Mouse (Mus musculus) lung, postnatal 14 days (tissue): ENCODE data around the gene Ddit4.
"Not testable (repeated sequence)": the region's sequence is repeated elsewhere in the genome, so short reads cannot be mapped to it uniquely, and the experiment has no call there.

Experiments used
- DNase-seq: peaks from one replicate; pipeline ENCODE4 v3.0.0; 2021

Ddit4 gene

DNA sequence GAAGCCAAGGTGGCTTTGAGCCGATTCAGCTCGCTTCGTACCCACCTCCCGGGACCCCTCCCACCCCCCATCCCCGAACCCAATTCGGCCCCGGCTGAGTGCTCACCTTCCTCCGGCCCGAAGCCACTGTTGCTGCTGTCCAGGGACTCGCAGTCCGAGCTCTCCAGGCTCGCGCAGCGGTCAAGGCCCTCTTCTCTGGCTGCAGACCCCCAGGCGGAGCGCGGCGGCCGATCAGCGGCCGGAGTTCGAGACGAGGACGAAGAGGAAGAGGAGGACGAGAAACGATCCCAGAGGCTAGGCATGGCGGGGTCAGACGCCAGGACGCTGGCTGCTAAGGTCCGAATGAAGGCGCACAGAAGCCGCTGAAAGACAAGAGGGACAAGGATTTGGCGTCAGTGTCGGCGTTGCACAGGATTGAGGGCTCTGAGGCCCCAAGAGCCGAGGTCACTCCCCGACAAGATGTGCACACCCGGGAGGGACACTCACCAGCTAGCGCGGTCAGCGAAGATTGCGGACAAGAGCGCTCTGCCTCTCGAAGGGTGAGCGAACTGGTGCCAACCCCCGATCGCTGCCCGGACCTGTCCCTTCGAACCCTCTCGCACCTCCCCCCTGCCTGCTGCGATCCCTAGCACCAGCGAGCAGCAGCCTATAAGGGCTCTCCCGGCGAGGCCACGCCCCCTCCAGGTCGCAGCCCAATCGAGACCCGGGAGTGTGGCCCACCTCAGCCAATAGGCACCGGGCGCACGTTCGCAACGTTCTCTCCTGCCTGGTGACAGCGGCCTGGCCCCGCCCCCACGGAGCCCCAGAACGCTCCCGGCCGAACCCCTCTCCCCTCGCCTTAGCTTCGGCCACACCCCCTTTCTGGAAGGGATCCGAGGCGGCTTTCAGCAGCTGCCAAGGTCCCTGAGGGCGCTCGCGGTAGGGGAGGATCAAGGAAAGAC lies at the start of gene Ddit4:
TSS of gene Ddit4 (minus strand) at position 624 of the 941 bp plus-strand sequence.
- DNase-seq = peak; percentile 100

DNA sequence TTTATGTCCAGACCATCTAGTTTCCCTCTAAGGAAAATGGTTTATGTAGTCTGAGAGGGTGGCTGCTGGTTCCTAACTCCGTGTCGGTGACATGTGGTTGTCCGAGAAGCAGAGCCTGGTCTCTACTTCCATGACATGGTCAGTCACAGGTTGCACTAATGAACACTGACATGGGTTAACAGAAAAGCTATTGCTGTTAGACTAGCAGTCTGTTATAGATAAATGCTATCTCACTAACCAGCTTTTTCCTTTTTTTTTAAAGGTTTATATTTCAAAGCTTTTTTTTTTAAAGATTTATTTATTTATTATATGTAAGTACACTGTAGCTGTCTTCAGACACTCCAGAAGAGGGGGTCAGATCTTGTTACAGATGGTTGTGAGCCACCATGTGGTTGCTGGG lies 47.4 kb upstream of the Ddit4 start:
- DNase-seq = no peak

DNA sequence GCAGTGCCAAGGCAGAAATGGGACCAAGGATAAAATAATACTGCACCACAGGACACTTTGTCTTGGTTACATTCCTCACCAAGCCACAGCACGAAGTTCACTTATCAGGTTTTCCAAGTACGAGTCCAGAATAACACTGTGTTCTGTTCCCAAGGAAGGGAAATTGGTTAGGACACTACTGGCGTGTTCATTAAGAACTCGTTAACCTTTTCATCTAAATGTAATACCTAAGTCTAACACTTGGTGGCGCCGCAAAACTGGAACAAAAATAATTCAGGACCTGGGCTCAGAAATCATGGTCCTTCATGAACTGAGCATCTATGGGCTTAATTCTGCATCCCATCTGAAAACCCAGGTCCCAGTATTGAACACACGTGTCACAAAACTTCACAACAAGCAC lies 46.0 kb upstream of the Ddit4 start:
- peak; percentile 74 for DNase-seq

DNA sequence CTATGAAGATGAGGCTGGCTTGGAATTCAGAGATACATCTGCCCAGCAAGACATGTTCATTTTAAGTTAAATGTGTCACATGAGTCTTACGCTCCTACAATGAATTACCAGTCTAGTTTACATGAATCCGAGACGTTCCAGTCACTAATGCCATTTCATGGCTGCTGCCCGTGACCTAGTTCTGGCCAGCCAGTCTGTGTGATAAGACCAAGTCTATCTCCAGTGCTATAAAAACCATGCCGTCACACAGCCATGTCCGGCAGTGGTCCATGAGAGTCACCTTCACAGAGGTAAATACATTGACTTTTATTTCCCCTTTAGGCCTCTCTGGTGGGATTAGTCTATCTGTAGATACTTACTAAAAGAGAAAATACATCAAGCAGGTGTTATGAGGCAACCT lies 44.3 kb upstream of the Ddit4 start:
- no peak for DNase-seq

DNA sequence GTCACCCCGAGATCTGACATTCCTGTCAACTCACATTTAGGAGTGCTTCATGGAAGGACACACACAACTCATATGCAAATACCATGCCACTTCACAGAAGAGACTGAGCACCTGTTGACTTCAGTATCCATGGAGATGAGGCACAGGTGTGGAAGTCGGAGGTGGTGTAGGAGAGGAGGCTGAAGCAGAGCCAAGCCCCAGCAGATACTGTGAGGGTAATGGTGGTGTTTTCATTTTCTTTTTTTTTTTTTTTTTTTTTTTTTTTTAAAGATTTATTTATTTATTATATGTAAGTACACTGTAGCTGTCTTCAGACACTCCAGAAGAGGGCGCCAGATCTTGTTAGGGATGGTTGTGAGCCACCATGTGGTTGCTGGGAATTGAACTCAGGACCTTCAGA lies 42.2 kb upstream of the Ddit4 start:
- not testable (repeated sequence) for DNase-seq

DNA sequence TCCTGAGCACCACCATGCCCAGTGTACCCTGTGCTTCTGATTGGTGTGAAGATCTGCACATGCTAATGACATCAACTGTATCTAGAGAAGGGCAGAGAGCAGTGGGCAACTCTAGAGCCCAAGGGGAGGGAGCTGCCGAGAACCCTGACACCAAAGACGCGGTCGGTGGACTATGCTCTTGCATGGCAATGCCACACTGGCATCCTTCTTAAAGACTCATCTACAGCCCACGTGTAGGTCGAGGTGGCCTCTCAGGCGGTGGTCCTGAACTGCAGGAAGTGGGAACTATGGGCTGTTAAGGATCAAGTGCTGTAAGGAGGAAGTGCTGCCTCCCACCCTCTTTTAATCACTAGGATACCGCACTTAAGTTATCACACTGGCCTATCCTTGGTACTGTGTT lies 40.4 kb upstream of the Ddit4 start:
- no peak for DNase-seq

DNA sequence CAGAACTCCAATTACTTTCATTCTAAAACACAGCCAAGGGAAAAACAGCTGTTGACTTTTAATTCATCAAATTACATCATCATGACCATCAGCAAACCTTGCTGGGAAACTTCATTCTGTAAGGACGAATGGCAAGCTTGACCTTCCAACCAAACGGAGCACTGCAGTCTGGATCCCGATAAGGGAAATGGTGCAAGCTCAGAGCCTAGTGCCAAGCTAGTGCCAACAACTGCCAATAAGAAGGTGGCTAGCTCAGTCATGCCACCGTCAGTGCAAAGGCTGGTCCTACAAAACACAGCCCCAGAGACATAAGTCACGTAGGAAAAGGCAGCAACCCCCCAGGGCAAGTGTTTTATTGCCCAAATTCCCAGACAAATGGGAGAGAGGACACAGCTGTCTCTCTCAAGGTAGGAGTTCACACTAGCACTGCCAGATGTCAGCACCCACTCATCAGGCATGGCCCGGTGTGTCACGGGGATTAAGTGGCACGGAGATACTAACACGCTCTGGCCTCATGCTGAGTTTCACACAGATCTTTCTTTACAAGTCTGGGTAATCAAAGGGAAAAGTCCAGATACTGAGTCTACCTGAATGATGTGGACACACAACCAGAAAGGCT lies 39.7 kb upstream of the Ddit4 start:
- DNase-seq = no peak

DNA sequence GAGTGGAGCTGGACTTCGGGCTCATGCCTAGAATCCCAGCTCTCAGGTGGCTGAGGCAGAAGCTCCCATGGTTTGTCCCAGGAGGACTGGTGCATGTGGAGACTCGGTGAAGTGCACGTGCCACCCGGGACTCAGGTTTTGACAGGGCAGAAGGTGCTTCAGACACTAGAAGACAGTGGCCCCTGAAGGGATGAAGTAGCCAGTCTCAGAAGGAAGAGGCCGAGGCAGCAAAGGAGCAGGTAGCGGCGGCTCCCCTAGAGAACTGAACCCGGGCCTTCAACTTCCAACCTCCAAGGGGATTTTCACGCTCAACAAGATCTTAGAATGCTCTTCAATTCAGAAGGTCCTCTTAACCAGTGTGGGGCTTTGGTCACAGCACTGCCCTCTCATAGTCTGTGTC lies 38.8 kb upstream of the Ddit4 start:
- no peak for DNase-seq

DNA sequence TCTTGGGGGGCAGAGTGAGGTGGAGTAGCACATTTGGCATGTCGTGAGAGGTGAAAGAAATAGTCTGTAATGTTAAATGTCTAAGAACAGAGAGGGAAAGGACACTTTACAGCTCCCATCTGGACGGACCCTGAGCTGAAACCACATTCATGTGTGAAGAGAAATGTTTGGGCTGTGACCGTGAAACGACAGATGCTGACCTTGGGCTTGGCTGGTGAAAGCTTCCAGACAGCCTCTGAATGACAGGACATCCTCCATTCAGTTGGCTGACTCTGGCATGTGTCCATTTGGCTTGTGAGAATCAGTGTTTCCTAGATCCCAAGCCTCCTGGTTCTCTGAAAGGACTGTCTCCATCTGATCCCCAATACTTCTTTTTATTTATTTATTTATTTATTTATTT lies 36.4 kb upstream of the Ddit4 start:
- peak; percentile 66 for DNase-seq

DNA sequence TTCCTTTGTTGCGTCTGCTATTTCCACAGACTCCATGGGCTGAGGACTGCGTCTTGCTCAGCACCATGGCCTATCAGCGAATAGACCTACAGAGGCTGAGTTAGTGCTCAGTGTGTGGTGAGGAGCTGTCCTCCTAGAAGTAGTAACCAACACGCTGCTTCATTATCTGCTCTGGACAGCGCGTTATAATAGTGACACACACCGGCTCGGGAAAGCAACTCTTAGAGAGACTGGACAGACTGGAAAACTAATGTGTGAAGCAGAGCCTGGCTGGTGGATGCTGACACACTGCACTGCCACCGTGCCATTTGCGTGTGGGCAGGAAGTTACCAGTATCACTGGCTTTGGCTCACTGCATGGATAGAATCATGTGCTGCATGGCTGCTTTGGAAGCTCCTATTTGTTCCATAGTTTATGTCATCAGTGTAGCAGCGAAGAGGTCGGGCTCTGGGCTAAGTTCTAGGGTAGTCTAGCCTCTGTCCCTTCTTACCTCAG lies 30.8 kb upstream of the Ddit4 start:
- DNase-seq = no peak

DNA sequence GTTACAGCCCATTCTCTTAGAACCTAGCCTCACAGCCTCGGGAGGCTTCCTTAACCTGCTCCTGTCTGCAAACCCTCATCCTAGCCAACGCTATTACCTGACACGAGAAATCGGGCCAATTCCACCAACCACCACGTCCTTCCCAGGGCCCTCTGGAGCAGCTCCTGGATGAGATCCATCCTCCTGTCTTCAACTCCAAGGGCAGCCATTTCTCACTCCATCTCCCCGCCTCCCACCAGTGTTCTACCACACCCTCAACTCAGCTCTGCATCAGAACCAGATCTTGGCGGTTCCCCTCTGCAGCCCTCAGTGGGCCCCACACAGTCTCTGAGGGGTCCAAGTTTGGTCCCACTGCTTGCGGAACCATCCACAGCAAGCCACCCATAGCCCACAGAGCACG lies 30.2 kb upstream of the Ddit4 start:
- no peak for DNase-seq

DNA sequence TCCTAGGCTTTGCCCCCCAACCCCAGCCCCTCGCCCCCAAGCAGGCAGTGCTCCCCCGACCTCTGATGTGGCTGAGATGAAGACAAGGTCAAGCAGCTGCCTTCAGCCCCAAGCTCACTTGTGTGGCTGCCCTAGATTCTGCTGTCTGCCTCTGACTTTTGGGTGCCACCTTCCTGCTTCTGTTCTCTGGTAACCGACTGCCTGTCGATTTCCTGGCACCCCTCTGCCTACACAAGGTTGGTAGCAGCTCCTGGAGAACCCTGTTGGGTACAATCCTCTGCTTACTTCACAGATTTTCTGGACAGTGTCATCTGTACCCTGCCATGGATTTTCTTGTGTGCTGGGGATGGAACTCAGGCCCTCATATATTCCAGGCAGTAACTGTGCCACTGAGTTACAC lies 29.7 kb upstream of the Ddit4 start:
- DNase-seq = no peak

DNA sequence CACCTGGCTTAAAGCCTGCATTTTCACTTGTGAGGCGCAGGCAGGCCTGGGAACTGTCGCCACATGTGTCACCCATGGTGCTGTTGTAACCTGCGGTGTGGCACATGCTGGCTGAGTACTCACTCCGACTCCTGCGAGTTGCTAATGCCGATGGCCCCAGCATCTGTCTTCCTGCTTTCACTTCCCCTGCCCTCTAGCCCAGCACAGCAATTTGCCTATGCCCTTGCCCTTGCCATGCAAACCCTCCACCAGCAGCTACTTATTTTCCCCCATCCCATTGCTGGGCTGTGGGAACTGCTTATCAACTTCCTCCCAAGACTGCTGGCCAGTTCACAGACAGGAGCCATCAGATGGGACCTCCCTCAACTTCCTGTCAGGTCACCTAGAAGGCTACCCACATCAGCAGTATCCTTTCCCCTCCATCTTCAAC lies 29.2 kb upstream of the Ddit4 start:
- DNase-seq = peak; percentile 44

DNA sequence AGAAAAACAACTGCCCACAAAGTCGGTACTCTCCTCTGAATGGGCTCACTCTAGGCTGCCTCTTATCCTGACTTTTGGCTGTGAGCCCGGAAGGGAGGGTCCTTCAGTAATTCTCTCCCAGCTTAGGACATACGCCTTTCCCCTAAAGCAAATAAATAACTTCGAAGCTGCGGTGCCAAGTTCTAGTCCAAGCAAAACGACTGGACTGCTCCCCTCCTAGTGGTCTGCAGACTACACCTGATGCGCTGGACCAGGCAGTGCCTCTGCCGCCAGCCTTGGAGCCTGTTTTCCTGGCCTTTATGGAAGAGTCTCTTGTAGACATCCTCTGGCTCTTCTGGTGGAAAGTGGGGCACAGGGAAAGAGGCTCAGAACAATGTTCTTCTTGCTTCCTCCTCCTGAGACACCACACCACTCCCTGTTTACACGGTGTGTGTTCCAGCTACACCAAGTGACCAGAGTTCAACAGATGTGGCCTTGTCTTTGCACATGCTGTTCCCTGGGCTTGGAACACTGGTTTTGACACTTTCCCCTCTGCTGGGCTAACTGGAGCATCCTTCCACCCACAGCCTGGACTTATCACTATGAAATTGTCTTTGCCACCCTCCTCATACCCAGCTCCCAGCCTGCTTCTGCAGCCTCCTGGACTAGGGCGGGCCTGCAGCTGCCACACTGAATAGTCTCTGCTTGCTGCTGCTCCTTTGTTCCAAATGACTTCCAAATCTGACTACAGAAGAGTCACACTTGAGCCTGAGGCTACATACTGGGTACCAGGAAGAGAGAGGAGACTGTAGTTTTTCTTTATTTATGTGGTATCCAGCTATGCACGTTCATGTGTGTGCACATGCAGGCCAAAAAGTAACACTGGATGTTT lies 27.5 kb upstream of the Ddit4 start:
- DNase-seq = peak; percentile 96

DNA sequence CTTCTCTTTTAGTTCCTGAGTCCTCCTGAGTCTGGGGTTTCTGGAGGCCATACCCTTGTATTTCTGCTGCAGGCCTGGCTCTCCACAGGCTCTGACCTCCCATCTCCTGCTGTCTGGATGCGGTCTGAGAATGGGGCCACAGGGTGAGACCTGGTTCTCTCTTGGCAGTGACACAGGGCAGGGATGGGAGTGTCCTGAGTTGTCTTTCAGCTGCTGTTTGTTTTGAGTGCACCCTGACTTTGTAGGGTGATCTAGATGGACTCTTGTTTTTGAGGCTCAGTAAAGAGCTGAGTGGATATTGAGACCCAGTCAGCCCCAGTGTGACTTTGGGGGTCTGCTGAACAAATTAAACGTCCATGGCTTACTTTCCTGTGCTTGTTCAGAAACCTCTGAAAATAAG lies 26.8 kb upstream of the Ddit4 start:
- peak; percentile 48 for DNase-seq

DNA sequence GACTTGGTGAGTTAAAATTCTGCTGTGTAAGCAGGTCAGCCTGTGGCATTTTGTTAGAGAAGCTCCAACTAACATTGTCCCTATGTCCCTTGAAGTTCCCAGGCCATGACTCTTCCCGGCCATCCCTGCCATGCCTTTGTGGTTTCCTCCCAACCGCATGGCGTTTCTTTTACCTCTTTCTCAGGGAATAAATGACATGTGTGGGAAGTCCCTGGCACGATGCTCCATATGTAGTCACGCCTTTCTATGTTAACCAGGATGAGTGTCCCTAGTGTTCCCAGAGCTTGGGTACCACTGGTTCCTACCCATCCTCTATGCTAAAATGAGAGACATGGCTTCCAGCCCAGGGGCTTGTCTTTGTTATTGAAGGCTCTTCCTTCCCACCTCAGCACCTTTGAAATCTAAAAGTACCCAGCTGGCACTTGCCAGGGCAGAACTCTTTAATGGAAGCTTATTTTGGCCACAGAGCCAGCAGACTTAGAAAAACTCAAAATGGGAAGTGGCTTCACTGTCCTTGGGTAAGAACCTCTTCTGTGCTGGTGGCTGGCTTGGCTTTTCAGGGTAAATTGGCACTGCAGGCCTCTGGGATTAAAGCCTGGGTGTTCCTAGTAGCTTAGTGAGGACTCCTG lies 26.2 kb upstream of the Ddit4 start:
- DNase-seq = no peak

DNA sequence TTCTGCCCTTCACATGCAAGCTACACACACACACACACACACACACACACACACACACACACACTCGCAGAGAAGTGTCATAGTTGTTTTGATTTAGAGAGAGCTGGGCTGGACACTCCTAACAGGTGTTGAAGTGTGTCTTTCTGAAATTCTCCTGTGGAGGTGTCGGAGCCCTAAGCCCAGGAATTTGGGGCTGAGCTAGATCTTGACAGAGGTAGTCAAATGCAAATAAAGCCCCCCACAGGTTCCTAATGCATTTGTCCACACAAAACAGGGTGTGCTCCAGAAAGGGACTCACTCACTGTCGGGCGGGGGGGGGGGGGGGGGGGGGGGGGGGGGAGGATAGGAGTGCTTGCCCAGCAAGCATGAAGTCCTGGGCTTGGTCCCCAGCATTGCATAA lies 25.5 kb upstream of the Ddit4 start:
- DNase-seq = no peak

DNA sequence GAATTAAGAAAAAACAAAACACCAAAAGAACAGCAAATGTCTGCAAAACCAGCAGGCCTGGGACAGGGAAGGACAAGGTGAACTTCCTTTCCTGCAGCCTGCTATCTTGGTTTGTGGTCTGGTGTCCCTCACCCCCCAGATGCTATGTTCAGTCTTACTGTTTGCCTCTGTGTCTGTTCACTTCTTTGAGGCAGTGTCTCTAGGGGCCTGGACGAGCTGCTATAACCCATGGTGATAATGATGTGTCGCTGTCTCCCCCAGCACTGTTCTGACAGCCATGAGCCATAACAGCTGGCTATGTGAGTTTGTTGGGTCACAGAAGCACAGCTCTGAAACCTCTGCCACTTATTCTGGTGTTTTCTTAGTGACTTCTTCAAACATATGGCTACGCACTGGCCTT lies 23.2 kb upstream of the Ddit4 start:
- DNase-seq = peak; percentile 63

DNA sequence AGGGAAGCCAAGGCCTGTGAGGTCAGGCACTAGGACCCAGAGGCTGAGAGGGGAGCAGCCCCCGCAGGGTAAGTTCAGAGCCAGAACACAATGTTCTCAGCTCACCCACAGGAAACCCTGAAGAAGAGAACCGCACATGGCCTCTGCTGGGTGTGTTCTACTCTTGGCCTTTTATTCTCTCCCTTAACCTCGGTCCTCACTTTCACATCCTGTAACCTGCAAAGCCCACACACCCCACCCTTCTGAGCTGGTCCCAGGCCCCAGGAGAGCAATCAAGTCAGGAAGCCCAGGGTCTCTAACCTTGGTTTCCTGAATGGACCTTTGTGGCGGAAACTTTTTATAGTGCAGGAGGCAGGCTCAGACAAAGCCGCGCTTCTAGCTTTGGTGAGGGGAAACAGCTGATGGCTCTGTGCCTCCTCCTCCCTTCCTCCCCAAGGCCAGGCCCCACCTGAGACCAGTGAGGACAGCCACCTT lies 22.6 kb upstream of the Ddit4 start:
- DNase-seq = peak; percentile 76

DNA sequence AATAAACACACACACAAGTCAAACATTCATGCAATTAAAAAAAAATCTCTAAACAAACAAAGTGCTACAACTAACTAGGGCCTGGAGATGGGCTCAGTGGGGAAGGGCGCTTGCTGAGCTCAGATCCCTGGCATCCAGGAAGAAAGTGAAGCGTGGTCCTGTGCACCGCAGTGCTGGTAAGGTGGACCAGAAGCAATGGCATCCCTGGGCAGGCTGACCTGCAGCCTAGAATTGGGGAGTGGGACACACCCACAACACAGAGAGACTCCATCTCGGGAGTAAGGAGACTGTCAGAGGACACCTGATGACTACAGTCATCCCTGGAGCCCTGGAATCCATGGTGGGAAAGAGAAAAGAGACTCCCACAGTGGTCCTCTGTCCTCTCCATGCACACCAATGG lies 21.8 kb upstream of the Ddit4 start:
- no peak for DNase-seq

DNA sequence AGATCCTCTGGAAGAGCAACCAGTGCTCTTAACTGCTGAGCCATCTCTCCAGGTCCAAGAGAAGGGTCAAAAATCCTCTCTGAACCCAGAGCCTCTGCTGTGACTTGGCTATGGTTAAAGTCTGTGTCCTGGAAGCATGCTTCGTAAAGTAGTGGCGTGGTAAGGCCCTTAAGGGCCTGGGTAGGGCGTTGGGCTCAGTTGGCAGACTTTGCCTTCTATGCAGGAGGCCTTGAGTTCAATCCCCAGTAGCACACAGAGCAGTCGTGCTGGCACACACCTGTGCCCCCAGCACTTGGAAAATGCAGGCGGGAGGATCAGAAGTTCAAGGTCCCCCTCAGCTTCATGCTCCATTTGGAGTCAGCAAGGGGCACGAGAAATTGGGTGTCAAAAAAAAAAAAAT lies 21.4 kb upstream of the Ddit4 start:
- DNase-seq = no peak

DNA sequence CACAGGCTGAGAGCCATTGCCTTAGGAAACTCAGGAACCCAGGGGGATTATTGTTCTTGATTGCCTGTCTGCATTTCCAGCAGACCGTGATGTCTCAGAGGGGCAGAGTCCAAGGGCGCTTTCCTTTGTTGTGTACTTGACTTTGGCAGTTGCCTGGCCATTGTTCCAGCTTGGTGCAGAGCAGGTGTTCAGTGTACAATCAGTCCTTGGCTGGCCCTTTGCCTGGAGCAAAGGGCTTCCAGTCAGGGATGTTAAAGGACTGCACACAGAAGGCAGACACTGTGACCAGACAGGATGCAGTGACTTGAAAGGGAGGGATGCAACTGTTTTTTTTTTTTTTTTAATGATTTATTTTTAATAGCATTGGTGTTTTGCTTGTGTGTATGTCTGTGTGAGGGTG lies 20.9 kb upstream of the Ddit4 start:
- peak; percentile 48 for DNase-seq

DNA sequence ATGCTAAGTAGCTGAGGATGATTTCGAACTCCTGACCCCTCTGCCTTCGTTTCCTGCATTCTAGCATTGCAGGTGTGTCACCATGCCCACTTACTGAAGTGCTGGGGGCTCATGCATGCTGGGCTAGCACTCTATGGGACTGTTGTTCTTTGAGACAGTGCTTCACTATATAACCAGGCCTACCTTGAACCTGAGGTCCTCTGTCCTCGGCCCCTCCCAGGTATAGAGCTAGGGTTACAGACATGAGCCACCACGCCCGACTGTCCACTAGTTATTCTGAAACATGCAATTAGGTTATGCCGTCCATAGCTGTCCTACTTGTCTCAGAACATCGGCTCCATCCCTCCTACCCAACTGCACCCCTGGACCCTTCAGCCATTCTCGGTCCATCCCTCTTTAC lies 20.2 kb upstream of the Ddit4 start:
- DNase-seq = no peak
